Mouse (Mus musculus) erythroblast, embryonic 14.5 days (primary cell): ENCODE measurements around the gene Abhd17c. TPM values are rescaled to one million over a fixed set of nuclear protein-coding genes. Genes with fewer than 3 reads are reported as not detected.

ENCODE experiments used
- H3K27me3 ChIP-seq: 2 replicates; pipeline ENCODE4 v1.6.1; 2012; ENCODE audit warnings: inconsistent platforms; ENCODE audit not compliant: control insufficient read depth
- H3K36me3 ChIP-seq: 2 replicates; pipeline ENCODE4 v1.6.1; 2012; ENCODE audit warnings: mild to moderate bottlenecking, inconsistent platforms; ENCODE audit not compliant: control insufficient read depth
- H3K4me1 ChIP-seq: 2 replicates; pipeline ENCODE4 v1.6.1; 2012; ENCODE audit warnings: inconsistent platforms; ENCODE audit not compliant: control insufficient read depth
- H3K4me3 ChIP-seq: replicated peaks from 2 replicates; pipeline ENCODE3; 2012; ENCODE audit warnings: moderate library complexity, mild to moderate bottlenecking, inconsistent platforms
- H3K9me3 ChIP-seq: 2 replicates; pipeline ENCODE4 v1.6.1; 2012; ENCODE audit warnings: low read length, inconsistent platforms, mixed read lengths; ENCODE audit not compliant: control insufficient read depth
- GATA1 ChIP-seq: IDR thresholded peaks from 2 replicates; pipeline ENCODE4 v1.6.1; 2012; ENCODE audit warnings: low read length, inconsistent platforms, mixed read lengths
- TAL1 ChIP-seq: IDR thresholded peaks from 3 replicates; pipeline ENCODE4 v1.6.1; 2012; ENCODE audit warnings: low read length, inconsistent platforms, mixed read lengths
- polyA plus RNA-seq: library from polyadenylated mRNA; stranded (reverse); fragments of >175 nt; gene quantifications from 2 replicates; pipeline ENCODE4 v1.2.3, GENCODE M21; 2012

Gene Abhd17c
- polyA plus RNA-seq, 1 experiment = 0.47 TPM

GRCm38 (mm10) chr7:84163585-84163984 is 11.9 kb upstream of the Abhd17c start:
- Histone ChIP-seq H3K4me1 (no peaks in the 10 kb centered on the region), H3K9me3 (no peaks in the 10 kb centered on the region), H3K27me3 (no peaks in the 10 kb centered on the region; the same call in 1 of the 2 replicates), H3K4me3 (no peak overlapping the region), H3K36me3 (no peaks in the 10 kb centered on the region)
- TF ChIP-seq TAL1 (no peak), GATA1 (no peak)

- no peak for TF ChIP-seq GATA1
- no peak for TF ChIP-seq TAL1
- Histone ChIP-seq H3K4me3 (no peak overlapping the region), H3K27me3 (no peaks in the 10 kb centered on the region; the same call in 1 of the 2 replicates)
These were observed 7.7 kb upstream of the Abhd17c start for GRCm38 (mm10) chr7:84159414-84159813.

GRCm38 (mm10) chr7:84153821-84154220 is 2.1 kb upstream of the Abhd17c start:
- peaks cover 30% of the 10 kb centered on the region for H3K4me1 ChIP-seq

More at GRCm38 (mm10) chr7:84159414-84159813, 7.7 kb upstream of the Abhd17c start:
- no peaks in the 10 kb centered on the region for H3K4me1 ChIP-seq
- no peaks in the 10 kb centered on the region for H3K9me3 ChIP-seq
- no peaks in the 10 kb centered on the region for H3K36me3 ChIP-seq

GRCm38 (mm10) chr7:84152821-84153220 is 1.1 kb upstream of the Abhd17c start:
- H3K4me1 ChIP-seq = peaks cover 36% of the 10 kb centered on the region
- H3K36me3 ChIP-seq = peaks cover 8% of the 10 kb centered on the region
- TF ChIP-seq GATA1 (no peak), TAL1 (no peak)
- peaks cover 10% of the 10 kb centered on the region for H3K27me3 ChIP-seq
- no peaks in the 10 kb centered on the region for H3K9me3 ChIP-seq
- H3K4me3 ChIP-seq = no peak overlapping the region

More at GRCm38 (mm10) chr7:84153821-84154220, 2.1 kb upstream of the Abhd17c start:
- Histone ChIP-seq H3K9me3 (no peaks in the 10 kb centered on the region), H3K36me3 (no peaks in the 10 kb centered on the region; the same call in 1 of the 2 replicates), H3K4me3 (no peak overlapping the region), H3K27me3 (peaks cover 10% of the 10 kb centered on the region)
- TF ChIP-seq TAL1 (no peak), GATA1 (no peak)

GRCm38 (mm10) chr7:84152374-84152773 is 681 bp upstream of the Abhd17c start:
- TF ChIP-seq TAL1 (no peak), GATA1 (no peak)
- peaks cover 38% of the 10 kb centered on the region for H3K4me1 ChIP-seq
- peaks cover 8% of the 10 kb centered on the region for H3K36me3 ChIP-seq
- H3K4me3 ChIP-seq = peak overlapping the region; percentile 86
- peaks cover 10% of the 10 kb centered on the region for H3K27me3 ChIP-seq
- H3K9me3 ChIP-seq = no peaks in the 10 kb centered on the region

GRCm38 (mm10) chr7:84151960-84152334 is 254 bp upstream of the Abhd17c start:
- Histone ChIP-seq H3K4me3 (peak overlapping the region; percentile 86), H3K27me3 (peaks cover 10% of the 10 kb centered on the region), H3K36me3 (peaks cover 8% of the 10 kb centered on the region), H3K9me3 (no peaks in the 10 kb centered on the region), H3K4me1 (peaks cover 40% of the 10 kb centered on the region)
- TF ChIP-seq GATA1 (no peak), TAL1 (no peak)

- Histone ChIP-seq H3K4me1 (peaks cover 45% of the 10 kb centered on the region), H3K36me3 (peaks cover 8% of the 10 kb centered on the region), H3K4me3 (peak overlapping the region; percentile 86), H3K9me3 (no peaks in the 10 kb centered on the region), H3K27me3 (peaks cover 10% of the 10 kb centered on the region)
- TF ChIP-seq GATA1 = no peak
- no peak for TF ChIP-seq TAL1
These were observed 1.2 kb downstream of the Abhd17c start for GRCm38 (mm10) chr7:84150361-84151000.

- Histone ChIP-seq H3K9me3 (no peaks in the 10 kb centered on the region), H3K4me1 (peaks cover 51% of the 10 kb centered on the region), H3K36me3 (peaks cover 8% of the 10 kb centered on the region), H3K4me3 (peak overlapping the region; percentile 86), H3K27me3 (peaks cover 10% of the 10 kb centered on the region)
- TF ChIP-seq TAL1 (no peak), GATA1 (no peak)
These were observed 1.9 kb downstream of the Abhd17c start for GRCm38 (mm10) chr7:84149821-84150220.

GRCm38 (mm10) chr7:84148896-84149295 is 2.8 kb downstream of the Abhd17c start:
- Histone ChIP-seq H3K36me3 (peaks cover 8% of the 10 kb centered on the region), H3K4me1 (peaks cover 58% of the 10 kb centered on the region), H3K27me3 (peaks cover 10% of the 10 kb centered on the region), H3K9me3 (no peaks in the 10 kb centered on the region), H3K4me3 (no peak overlapping the region)
- TF ChIP-seq TAL1 = no peak
- no peak for TF ChIP-seq GATA1
